Mouse (Mus musculus) MEL (cell line): ENCODE data around the gene Dennd4b.
A peak's percentile ranks its signal among the peaks of the same experiment; 100 is the strongest.

Experiments
- CHD2 ChIP-seq: IDR thresholded peaks from 2 replicates; pipeline ENCODE4 v1.6.1; 2011; ENCODE audit warnings: low read length, improper control_type of control experiment
- CTCF ChIP-seq, 3 experiments: IDR thresholded peaks in 2 of 3; conservative IDR thresholded peaks in 1 of 3; 2 replicates each; pipeline ENCODE4 v1.5.1; 2011 to 2012; ENCODE audit warnings: low read length in 3 of 3, low read depth in 2 of 3, mild to moderate bottlenecking in 2 of 3, improper control_type of control experiment in 1 of 3, inconsistent platforms in 1 of 3, mixed read lengths in 1 of 3, moderate library complexity in 1 of 3; ENCODE audit not compliant: control insufficient read depth in 1 of 3, insufficient read depth in 1 of 3, poor library complexity in 1 of 3, severe bottlenecking in 1 of 3

DNA sequence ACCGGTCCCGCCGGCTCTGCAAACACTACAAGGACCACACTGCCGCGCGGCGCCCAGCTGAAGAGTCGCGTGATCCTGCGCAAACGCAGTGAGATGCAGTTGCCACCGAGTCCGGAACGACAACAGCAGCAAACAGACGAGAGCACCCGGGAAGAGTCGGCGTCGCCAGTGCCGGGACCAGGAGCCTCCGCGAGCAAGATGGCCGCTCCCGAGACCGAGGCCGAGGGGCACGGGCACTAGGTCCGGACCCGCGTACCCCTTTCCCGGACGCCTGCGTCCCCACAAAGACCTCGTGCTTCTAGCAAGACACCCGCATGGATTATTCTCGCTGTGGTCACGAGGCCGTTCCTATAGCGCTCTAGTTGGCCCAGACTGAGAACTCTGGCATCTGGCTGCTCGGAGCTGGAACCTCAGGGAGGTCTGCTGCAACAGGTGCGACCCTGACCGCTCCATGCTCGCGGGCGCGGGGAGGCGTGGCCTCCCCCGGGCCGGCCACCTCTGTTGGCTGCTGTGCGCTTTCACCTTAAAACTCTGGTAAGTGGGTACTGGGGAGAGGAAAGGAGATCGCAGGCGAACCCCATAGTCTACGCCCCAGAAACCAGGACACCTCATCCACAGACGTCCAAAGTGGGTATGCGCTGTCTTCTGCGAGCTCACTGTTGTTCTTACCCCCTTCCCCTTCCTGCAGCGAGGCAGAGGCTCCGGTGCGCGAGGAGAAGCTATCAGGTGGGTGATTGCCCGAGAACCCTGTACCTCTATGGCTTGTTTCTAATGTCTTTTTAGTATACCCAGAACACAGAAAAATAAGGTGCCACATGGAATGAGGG, 33.3 kb upstream of the Dennd4b start, which contains the start of gene Jtb:
- TF ChIP-seq CTCF (IDR thresholded peaks at IDR 0.05 in 2 of 3, conservative IDR thresholded peaks at IDR 0.05 in 1 of 3; ENCODE audit: control insufficient read depth in 1 of 3, insufficient read depth in 1 of 3, low read depth in 2 of 3, low read length in 3 of 3, poor library complexity in 1 of 3, severe bottlenecking in 1 of 3): 0 out of 6 replicates have a peak, but pooled peaks of 1 of the 3 experiments have one; percentile 6
- TF ChIP-seq CHD2: peak; percentile 89
